11 mouse cellular contexts compared by ENCODE assay signal in genomic region chr5:121973541-121973940, GRCm38 (mm10).
DNase-seq lines count a peak whose midpoint lies in the region; ATAC-seq lines count a peak whose summit lies in the region.
"Had no signal": no experiment of that assay in that cellular context is flagged by ENCODE, and none has a peak within 500 bp of the region (broad histone marks: within the 10 kb centered on the region; RNA-seq: fewer than 3 reads in every experiment).

No protein-coding gene starts in this region.

- DNase-seq in cerebellum, adult 8-10 months: peak; percentile 17
- no peak for DNase-seq in limb, embryonic 10.5 days (ENCODE audit: low spot score)
- peak; percentile 42 for DNase-seq in neural tube, embryonic 11.5 days (ENCODE audit: low spot score)
- no peak for DNase-seq in kidney, postnatal 36 days
- DNase-seq in layer of hippocampus, adult 9-10 months (ENCODE audit: low spot score): no peak
- no peak for DNase-seq in layer of hippocampus, adult 11-12 months (ENCODE audit: low spot score)
- DNase-seq: kidney, adult 9 months had no signal

- H3K36me3 ChIP-seq in forebrain, embryonic 13.5 days (ENCODE audit: poor library complexity, severe bottlenecking): no peaks in the 10 kb centered on the region
- no peaks in the 10 kb centered on the region for H3K36me3 ChIP-seq in limb, embryonic 10.5 days
- no peaks in the 10 kb centered on the region for H3K36me3 ChIP-seq in neural tube, embryonic 11.5 days (ENCODE audit: control insufficient read depth, insufficient read depth, low read length)

- H3K27ac ChIP-seq in forebrain, embryonic 13.5 days: peak overlapping the region; percentile 57
- H3K27ac ChIP-seq in limb, embryonic 10.5 days: peak overlapping the region; percentile 32; the same call in 1 of the 2 replicates
- peak overlapping the region; percentile 65; the same call in 1 of the 2 replicates for H3K27ac ChIP-seq in neural tube, embryonic 11.5 days (ENCODE audit: low read depth, low read length)
- H3K27ac ChIP-seq: liver, embryonic 14.5 days had no signal

- 0 out of 2 replicates have a peak, but pooled peaks cover 5% of the 10 kb centered on the region for H3K9me3 ChIP-seq in forebrain, embryonic 13.5 days (replicated peaks)
- no peaks in the 10 kb centered on the region for H3K9me3 ChIP-seq in limb, embryonic 10.5 days (replicated peaks)
- no peaks in the 10 kb centered on the region for H3K9me3 ChIP-seq in neural tube, embryonic 11.5 days (ENCODE audit: control insufficient read depth, low read length)

- H3K4me3 ChIP-seq in forebrain, embryonic 13.5 days: no peak overlapping the region
- no peak overlapping the region for H3K4me3 ChIP-seq in limb, embryonic 10.5 days
- no peak overlapping the region for H3K4me3 ChIP-seq in neural tube, embryonic 11.5 days (ENCODE audit: low read depth, low read length)
- H3K4me3 ChIP-seq: myocyte had no signal

- ATAC-seq in cerebellum, adult (ENCODE audit: insufficient number of reproducible peaks, low FRiP score, low TSS enrichment): no peak
- no peak for ATAC-seq in forebrain, embryonic 13.5 days
- 0 out of 2 replicates have a peak, but pooled peaks have one; percentile 8 for ATAC-seq in neural tube, embryonic 11.5 days (ENCODE audit: insufficient read depth, low FRiP score, low TSS enrichment)

- 0 out of 2 replicates have a peak overlapping the region, but pooled peaks have one; percentile 16 for H3K9ac ChIP-seq in forebrain, embryonic 13.5 days
- no peak overlapping the region for H3K9ac ChIP-seq in neural tube, embryonic 11.5 days (ENCODE audit: low read length)
- H3K9ac ChIP-seq: liver, embryonic 14.5 days had no signal

- H3K4me1 ChIP-seq in forebrain, embryonic 13.5 days: peaks cover 40% of the 10 kb centered on the region
- H3K4me1 ChIP-seq in limb, embryonic 10.5 days: peaks cover 27% of the 10 kb centered on the region
- H3K4me1 ChIP-seq in neural tube, embryonic 11.5 days (ENCODE audit: control insufficient read depth, insufficient read depth, low read length): peaks cover 21% of the 10 kb centered on the region

- no peak overlapping the region for H3K4me2 ChIP-seq in forebrain, embryonic 13.5 days
- no peak overlapping the region for H3K4me2 ChIP-seq in neural tube, embryonic 11.5 days (ENCODE audit: low read depth)

- no peaks in the 10 kb centered on the region for H3K27me3 ChIP-seq in forebrain, embryonic 13.5 days
- H3K27me3 ChIP-seq in limb, embryonic 10.5 days (ENCODE audit: low read depth, poor library complexity, severe bottlenecking): peaks cover 6% of the 10 kb centered on the region; the same call in 1 of the 2 replicates
- no peaks in the 10 kb centered on the region for H3K27me3 ChIP-seq in neural tube, embryonic 11.5 days (ENCODE audit: control insufficient read depth, insufficient read depth, low read length)

- 38% methylated on average over 10 of the region's 10 CpGs for WGBS in forebrain, embryonic 13.5 days
- WGBS in limb, embryonic 10.5 days: 48% methylated on average over 10 of the region's 10 CpGs
- WGBS in neural tube, embryonic 11.5 days: 27% methylated on average over 10 of the region's 10 CpGs

Comparison
In these comparisons a context has a peak if more than half of its experiments do, and no peak if none do; other contexts are left out.
1. DNase-seq: peak in cerebellum, adult 8-10 months (single experiment) and neural tube, embryonic 11.5 days (single experiment); none in limb, embryonic 10.5 days (single experiment), kidney, postnatal 36 days (0 of 2), layer of hippocampus, adult 9-10 months (single experiment) and layer of hippocampus, adult 11-12 months (single experiment).
2. Peak in every context shown above with its lines, with median percentiles within 50 percentile points of each other: H3K27ac ChIP-seq.